Mouse (Mus musculus) limb, embryonic 14.5 days (tissue): ENCODE data around the gene Tubb4b. TPM values are rescaled to one million over a fixed set of nuclear protein-coding genes. Genes with fewer than 3 reads are reported as not detected.

ENCODE experiments used
- ATAC-seq: fragments of 200-750 bp; cut with Nextera tagmentation; 2 replicates; pipeline ENCODE4 v1.8.0; 2017; ENCODE audit warnings: low read depth, moderate number of reproducible peaks, moderate TSS enrichment; ENCODE audit not compliant: low FRiP score
- DNase-seq: peaks from one replicate; pipeline ENCODE4 v3.0.0-alpha.2; 2015; ENCODE audit warnings: low spot score
- H3K27ac ChIP-seq: fragments of 300-500 bp; sonication (generic); replicated peaks from 2 replicates; pipeline ENCODE4 v1.5.1; 2014; ENCODE audit warnings: low read depth, mild to moderate bottlenecking, low read length, moderate library complexity, mixed read lengths
- H3K27me3 ChIP-seq: fragments of 300-500 bp; sonication (generic); 2 replicates; pipeline ENCODE4 v1.6.1; 2014; ENCODE audit warnings: low read length, mixed read lengths; ENCODE audit not compliant: control insufficient read depth, insufficient read depth
- H3K36me3 ChIP-seq: fragments of 300-500 bp; sonication (generic); 2 replicates; pipeline ENCODE4 v1.6.1; 2014; ENCODE audit warnings: mild to moderate bottlenecking, low read length, moderate library complexity, mixed read lengths; ENCODE audit not compliant: control insufficient read depth, insufficient read depth
- H3K4me1 ChIP-seq: fragments of 300-500 bp; sonication (generic); 2 replicates; pipeline ENCODE4 v1.6.1; 2014; ENCODE audit warnings: antibody characterized with exemption, low read length, mixed read lengths; ENCODE audit not compliant: control insufficient read depth, insufficient read depth
- H3K4me2 ChIP-seq: fragments of 300-500 bp; sonication (generic); replicated peaks from 2 replicates; pipeline ENCODE4 v1.6.1; 2014; ENCODE audit warnings: low read depth, mild to moderate bottlenecking, low read length, moderate library complexity; ENCODE audit not compliant: severe bottlenecking
- H3K4me3 ChIP-seq: fragments of 300-500 bp; sonication (generic); replicated peaks from 2 replicates; pipeline ENCODE4 v1.5.1; 2014; ENCODE audit warnings: low read length
- H3K9ac ChIP-seq: fragments of 300-500 bp; sonication (generic); 2 replicates; pipeline ENCODE4 v1.6.1; 2014; ENCODE audit warnings: mild to moderate bottlenecking, low read depth, low read length, moderate library complexity; ENCODE audit not compliant: severe bottlenecking
- H3K9me3 ChIP-seq: fragments of 300-500 bp; sonication (generic); 2 replicates; pipeline ENCODE4 v1.6.1; 2016; ENCODE audit warnings: low read length; ENCODE audit not compliant: control insufficient read depth
- POLR2A ChIP-seq: fragments of 200-500 bp; IDR thresholded peaks from 2 replicates; pipeline ENCODE4 v1.8.0; 2012; ENCODE audit warnings: inconsistent platforms, mild to moderate bottlenecking, moderate library complexity, borderline replicate concordance; ENCODE audit not compliant: insufficient read depth, insufficient read length; ENCODE audit errors: extremely low read depth
- WGBS: fragments of 180-500 bp; shearing (Covaris S2); extraction: QIAGEN DNeasy Blood & Tissue Kit; methylation state at CpG from one replicate; pipeline ENCODE4 v1.1.7; 2014; 5-methylcytosine and 5-hydroxymethylcytosine counted together
- polyA plus RNA-seq, 2 experiments: library from polyadenylated mRNA; depleted of rRNA in 1 of 2; stranded (reverse) in 1 of 2; unstranded in 1 of 2; fragments of >200 nt; fragmentation: Nextera tagmentation in 1 of 2; extraction: Ambion mirVana in 1 of 2; gene quantifications; 2 replicates each; pipeline versions ENCODE4 v1.2.1 to v1.2.3; 2012 to 2014

The Tubb4b gene
- polyA plus RNA-seq, 2 experiments, result 419 to 501 TPM

DNA sequence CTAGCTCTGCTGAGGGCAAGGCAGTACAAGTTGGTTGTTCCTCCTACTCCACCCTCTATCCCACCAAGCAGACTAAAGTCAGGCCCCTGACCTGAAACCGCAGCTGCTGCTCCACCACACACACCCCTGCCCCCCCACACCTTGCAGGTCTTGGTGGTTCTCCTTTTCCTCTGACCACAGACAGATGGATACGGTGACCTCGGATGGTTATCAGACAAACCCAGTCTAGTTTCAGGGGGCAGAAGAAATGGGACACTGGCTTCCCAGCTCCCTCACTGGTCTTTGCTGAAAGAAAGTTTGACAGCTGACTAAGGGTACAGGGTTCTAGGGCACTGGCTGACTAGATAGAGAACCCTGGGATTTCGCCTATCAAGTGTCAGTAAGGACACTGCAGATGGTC, 8.9 kb upstream of the Tubb4b start:
- no peak for ATAC-seq
- no peak for TF ChIP-seq POLR2A
- H3K27ac ChIP-seq, result no peak overlapping the region

DNA sequence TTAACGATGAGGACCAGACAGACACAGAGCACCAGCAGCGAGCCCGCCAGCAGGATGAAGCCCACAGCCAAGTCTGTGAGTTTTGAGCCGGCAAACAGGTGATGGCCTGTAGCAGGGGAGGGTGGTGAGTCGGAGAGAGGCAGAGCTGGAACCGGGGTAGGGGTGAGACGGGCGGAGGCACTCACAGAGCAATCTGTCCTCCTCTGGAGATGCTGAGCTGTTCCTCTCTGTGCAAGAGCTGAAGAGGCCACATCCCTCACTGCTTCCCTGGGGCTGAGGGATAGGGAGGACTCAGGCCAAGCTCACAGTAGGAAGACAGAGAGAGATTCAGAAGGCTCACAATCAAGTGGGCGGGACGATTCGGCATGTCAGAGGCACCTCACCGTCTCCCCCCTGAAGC, 6.5 kb upstream of the Tubb4b start:
- no peak for ATAC-seq
- no peak for DNase-seq
- H3K9ac ChIP-seq, result no peak overlapping the region

More for the DNA sequence above, 8.9 kb upstream of the Tubb4b start:
- Histone ChIP-seq H3K9ac (no peak overlapping the region), H3K9me3 (no peaks in the 10 kb centered on the region), H3K4me2 (no peak overlapping the region), H3K4me3 (no peak overlapping the region), H3K27me3 (no peaks in the 10 kb centered on the region), H3K4me1 (peaks cover 3% of the 10 kb centered on the region; the same call in 1 of the 2 replicates), H3K36me3 (no peaks in the 10 kb centered on the region)
- DNase-seq, result no peak
- WGBS, result 73% methylated on average over 4 of the region's 4 CpGs

DNA sequence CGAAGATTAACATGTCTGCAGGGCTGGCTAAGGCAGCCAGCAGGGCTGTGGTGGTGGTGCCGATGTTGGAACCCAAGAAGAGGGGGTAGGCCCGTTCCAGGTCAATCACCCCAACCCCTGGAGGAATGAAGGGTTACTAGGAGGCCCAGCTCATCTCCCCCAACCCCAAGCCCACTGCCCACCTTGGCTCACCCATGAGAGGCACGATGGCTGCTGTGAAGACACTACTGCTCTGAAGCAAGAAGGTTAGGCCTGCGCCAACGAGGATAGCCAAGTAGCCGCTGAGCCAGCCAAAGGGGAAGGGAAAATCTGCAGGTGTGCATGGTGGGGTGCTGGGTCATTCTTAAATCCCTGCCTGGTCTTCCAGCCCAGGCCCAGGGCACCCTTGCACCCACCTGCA, 6.1 kb upstream of the Tubb4b start:
- no peak for DNase-seq
- 80% methylated on average over 7 of the region's 7 CpGs for WGBS
- H3K27me3 ChIP-seq, result no peaks in the 10 kb centered on the region
- no peak overlapping the region for H3K4me2 ChIP-seq
- TF ChIP-seq POLR2A, result no peak
- no peak overlapping the region for H3K4me3 ChIP-seq
- H3K9ac ChIP-seq, result no peak overlapping the region
- no peaks in the 10 kb centered on the region for H3K36me3 ChIP-seq
- no peak for ATAC-seq
- peaks cover 3% of the 10 kb centered on the region; the same call in 1 of the 2 replicates for H3K4me1 ChIP-seq
- H3K9me3 ChIP-seq, result no peaks in the 10 kb centered on the region
- no peak overlapping the region for H3K27ac ChIP-seq

More for the DNA sequence above, 6.5 kb upstream of the Tubb4b start:
- Histone ChIP-seq H3K9me3 (no peaks in the 10 kb centered on the region), H3K4me1 (peaks cover 3% of the 10 kb centered on the region; the same call in 1 of the 2 replicates), H3K27me3 (no peaks in the 10 kb centered on the region), H3K4me3 (no peak overlapping the region), H3K36me3 (no peaks in the 10 kb centered on the region), H3K4me2 (no peak overlapping the region), H3K27ac (no peak overlapping the region)
- TF ChIP-seq POLR2A, result no peak
- WGBS, result 46% methylated on average over 12 of the region's 12 CpGs

DNA sequence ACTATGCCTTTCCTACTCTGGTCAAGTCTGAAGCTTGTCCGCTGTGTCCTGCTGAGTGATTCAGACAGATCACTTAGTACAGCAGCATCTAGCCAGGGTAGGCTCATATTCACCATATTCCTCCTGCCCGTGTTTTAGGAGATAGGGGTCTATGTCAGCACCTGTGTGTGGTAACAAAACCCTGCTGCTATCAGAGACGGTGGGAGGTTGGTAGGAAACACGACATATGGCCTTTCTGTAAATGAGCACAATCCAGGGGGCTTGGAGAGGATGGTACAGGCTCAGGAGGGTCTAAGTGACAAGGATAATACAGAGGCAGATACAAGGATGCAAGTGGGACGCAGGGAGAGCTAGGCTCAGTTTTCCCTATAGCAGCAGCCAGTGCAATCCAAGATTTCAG, 5.1 kb upstream of the Tubb4b start:
- H3K27ac ChIP-seq, result no peak overlapping the region
- H3K4me2 ChIP-seq, result no peak overlapping the region
- H3K4me1 ChIP-seq, result peaks cover 5% of the 10 kb centered on the region; the same call in 1 of the 2 replicates
- H3K4me3 ChIP-seq, result no peak overlapping the region
- no peak overlapping the region for H3K9ac ChIP-seq
- no peak for TF ChIP-seq POLR2A
- H3K36me3 ChIP-seq, result no peaks in the 10 kb centered on the region
- H3K27me3 ChIP-seq, result no peaks in the 10 kb centered on the region
- no peaks in the 10 kb centered on the region for H3K9me3 ChIP-seq
- 76% methylated on average over 5 of the region's 5 CpGs for WGBS
- no peak for DNase-seq
- no peak for ATAC-seq

- H3K9ac ChIP-seq, result no peak overlapping the region
- no peaks in the 10 kb centered on the region for H3K36me3 ChIP-seq
- H3K27ac ChIP-seq, result no peak overlapping the region
- no peaks in the 10 kb centered on the region for H3K9me3 ChIP-seq
- H3K4me2 ChIP-seq, result peak overlapping the region; percentile 24; the same call in 1 of the 2 replicates
- TF ChIP-seq POLR2A, result no peak
- no peak overlapping the region for H3K4me3 ChIP-seq
- DNase-seq (no peak), ATAC-seq (no peak)
- H3K4me1 ChIP-seq, result peaks cover 5% of the 10 kb centered on the region; the same call in 1 of the 2 replicates
- 72% methylated on average over 6 of the region's 6 CpGs for WGBS
- H3K27me3 ChIP-seq, result no peaks in the 10 kb centered on the region
Observed at GRCm38 (mm10) chr2:25228995-25229530, 4.6 kb upstream of the Tubb4b start.
